Mouse (Mus musculus) heart, postnatal 14 days (tissue): ENCODE measurements at regions not wholly inside any gene's neighbourhood (a gene's known extent, or its start where the extent isn't known, plus 50 kb on each side); places are given as distances from the start of the nearest gene placed in this dataset.

Experiments
- DNase-seq, 2 experiments: peaks; one replicate each; pipeline ENCODE4 v3.0.0; 2021 to 2022
- intact Hi-C: fragments of 180-260 bp; cut with DNase I; formaldehyde crosslinking; loops from one replicate; pipeline ENCODE4 v1.15.1; 2025

GRCm38 (mm10) chr6:6657928-6658500 lies 79.6 kb upstream of the Sem1 start:
- DNase-seq = no peak
- intact Hi-C loops = no loop called here

- no peak for DNase-seq
- intact Hi-C loops = no loop called here
Measured at GRCm38 (mm10) chr6:6660072-6660471, 81.6 kb upstream of the Sem1 start.

GRCm38 (mm10) chr6:6666762-6667161 lies 88.3 kb upstream of the Sem1 start:
- intact Hi-C loops = no loop called here
- no peak for DNase-seq

- intact Hi-C loops = no loop called here
- no peak for DNase-seq
Measured at GRCm38 (mm10) chr6:6689241-6689640, 110.8 kb upstream of the Sem1 start.

GRCm38 (mm10) chr6:6690188-6690587 lies 111.7 kb upstream of the Sem1 start:
- DNase-seq = no peak
- intact Hi-C loops = no loop called here

GRCm38 (mm10) chr6:6692056-6692770 lies 113.8 kb upstream of the Sem1 start:
- intact Hi-C loops = no loop called here
- no peak for DNase-seq

GRCm38 (mm10) chr6:6695742-6696430 lies 117.4 kb upstream of the Sem1 start:
- DNase-seq = no peak
- intact Hi-C loops = no loop called here

- no peak for DNase-seq
- intact Hi-C loops = no loop called here
Measured at GRCm38 (mm10) chr6:6697418-6697979, 119.0 kb upstream of the Sem1 start.

GRCm38 (mm10) chr6:6706729-6707128 lies 128.3 kb upstream of the Sem1 start:
- intact Hi-C loops = no loop called here
- DNase-seq = peak in 1 of 2 experiments; percentile 14

- no peak for DNase-seq
- intact Hi-C loops = no loop called here
Measured at GRCm38 (mm10) chr6:6709057-6709456, 130.6 kb upstream of the Sem1 start.

GRCm38 (mm10) chr6:6730259-6730658 lies 132.9 kb upstream of the Dlx6 start:
- no peak for DNase-seq
- intact Hi-C loops = no loop called here

GRCm38 (mm10) chr6:6745394-6745793 lies 117.7 kb upstream of the Dlx6 start:
- no peak for DNase-seq
- intact Hi-C loops = no loop called here

GRCm38 (mm10) chr6:6779157-6779556 lies 84.0 kb upstream of the Dlx6 start:
- no peak for DNase-seq
- intact Hi-C loops = no loop called here

GRCm38 (mm10) chr6:6781556-6781955 lies 81.6 kb upstream of the Dlx6 start:
- DNase-seq = no peak
- intact Hi-C loops = no loop called here

- intact Hi-C loops = no loop called here
- no peak for DNase-seq
Measured at GRCm38 (mm10) chr6:6785939-6786490, 77.1 kb upstream of the Dlx6 start.

GRCm38 (mm10) chr6:6787490-6787889 lies 75.6 kb upstream of the Dlx6 start:
- DNase-seq = no peak
- intact Hi-C loops = no loop called here

- intact Hi-C loops = no loop called here
- DNase-seq = no peak
Measured at GRCm38 (mm10) chr6:6794320-6795018, 68.7 kb upstream of the Dlx6 start.

GRCm38 (mm10) chr6:6800377-6800776 lies 62.8 kb upstream of the Dlx6 start:
- DNase-seq = no peak
- intact Hi-C loops = no loop called here

- DNase-seq = no peak
- intact Hi-C loops = no loop called here
Measured at GRCm38 (mm10) chr6:6801563-6802259, 61.4 kb upstream of the Dlx6 start.
